Mouse (Mus musculus): ENCODE measurements around the gene Parp8. TPM values are rescaled to one million over a fixed set of nuclear protein-coding genes. Genes with fewer than 3 reads are reported as not detected.

Parp8 gene
- polyA plus RNA-seq, 1 experiment from 2014 or later, result 9.5 TPM

GRCm38 (mm10) chr13:116972036-116972611, 53.2 kb downstream of the Parp8 start:
- H3K4me3 ChIP-seq, result no peak overlapping the region
- no peaks in the 10 kb centered on the region for H3K36me3 ChIP-seq (replicated peaks)
- no peak for DNase-seq (ENCODE audit: extremely low spot score, low spot score)
- no peaks in the 10 kb centered on the region for H3K27me3 ChIP-seq (ENCODE audit: poor library complexity, severe bottlenecking)
- peaks cover 8% of the 10 kb centered on the region; the same call in 1 of the 2 replicates for H3K4me1 ChIP-seq
- 90% methylated on average over 7 of the region's 7 CpGs for WGBS
- no peaks in the 10 kb centered on the region for H3K9me3 ChIP-seq
- H3K27ac ChIP-seq, result no peak overlapping the region

- Histone ChIP-seq H3K4me1 (peaks cover 8% of the 10 kb centered on the region; the same call in 1 of the 2 replicates), H3K27me3 (ENCODE audit: poor library complexity, severe bottlenecking) (no peaks in the 10 kb centered on the region), H3K27ac (no peak overlapping the region), H3K9me3 (no peaks in the 10 kb centered on the region), H3K36me3 (replicated peaks) (no peaks in the 10 kb centered on the region), H3K4me3 (no peak overlapping the region)
- DNase-seq (ENCODE audit: extremely low spot score, low spot score), result no peak
- WGBS, result 70% methylated on average over 11 of the region's 11 CpGs
These were observed 54.5 kb downstream of the Parp8 start for GRCm38 (mm10) chr13:116970706-116971428.

- H3K36me3 ChIP-seq (replicated peaks), result no peaks in the 10 kb centered on the region
- H3K9me3 ChIP-seq, result no peaks in the 10 kb centered on the region
- H3K27me3 ChIP-seq (ENCODE audit: poor library complexity, severe bottlenecking), result no peaks in the 10 kb centered on the region
- no peak overlapping the region for H3K27ac ChIP-seq
- peaks cover 8% of the 10 kb centered on the region; the same call in 1 of the 2 replicates for H3K4me1 ChIP-seq
- WGBS, result 85% methylated on average over 1 of the region's 1 CpGs
- H3K4me3 ChIP-seq, result no peak overlapping the region
- DNase-seq (ENCODE audit: extremely low spot score, low spot score), result no peak
These were observed 55.7 kb downstream of the Parp8 start for GRCm38 (mm10) chr13:116969650-116970049.

- 92% methylated on average over 4 of the region's 4 CpGs for WGBS
- no peak overlapping the region for H3K4me3 ChIP-seq
- H3K27ac ChIP-seq, result no peak overlapping the region
- peaks cover 8% of the 10 kb centered on the region for H3K4me1 ChIP-seq
- no peaks in the 10 kb centered on the region for H3K36me3 ChIP-seq (replicated peaks)
- H3K9me3 ChIP-seq, result no peaks in the 10 kb centered on the region
- no peak for DNase-seq (ENCODE audit: extremely low spot score, low spot score)
- no peaks in the 10 kb centered on the region for H3K27me3 ChIP-seq (ENCODE audit: poor library complexity, severe bottlenecking)
These were observed 56.4 kb downstream of the Parp8 start for GRCm38 (mm10) chr13:116968906-116969305.

GRCm38 (mm10) chr13:116967459-116967858, 57.9 kb downstream of the Parp8 start:
- no peaks in the 10 kb centered on the region for H3K36me3 ChIP-seq (replicated peaks)
- H3K4me1 ChIP-seq, result peaks cover 18% of the 10 kb centered on the region
- no peaks in the 10 kb centered on the region for H3K9me3 ChIP-seq
- WGBS, result 97% methylated on average over 3 of the region's 3 CpGs
- H3K27me3 ChIP-seq (ENCODE audit: poor library complexity, severe bottlenecking), result no peaks in the 10 kb centered on the region
- no peak overlapping the region for H3K27ac ChIP-seq
- DNase-seq (ENCODE audit: extremely low spot score, low spot score), result no peak
- H3K4me3 ChIP-seq, result no peak overlapping the region

GRCm38 (mm10) chr13:116962480-116963462, 62.6 kb downstream of the Parp8 start:
- Histone ChIP-seq H3K27me3 (ENCODE audit: poor library complexity, severe bottlenecking) (no peaks in the 10 kb centered on the region), H3K4me1 (peaks cover 9% of the 10 kb centered on the region), H3K9me3 (no peaks in the 10 kb centered on the region), H3K4me3 (no peak overlapping the region), H3K27ac (no peak overlapping the region), H3K36me3 (replicated peaks) (no peaks in the 10 kb centered on the region)
- WGBS, result 85% methylated on average over 15 of the region's 15 CpGs
- no peak for DNase-seq (ENCODE audit: extremely low spot score, low spot score)

- H3K4me1 ChIP-seq, result peaks cover 9% of the 10 kb centered on the region
- WGBS, result 92% methylated on average over 7 of the region's 7 CpGs
- no peak overlapping the region for H3K4me3 ChIP-seq
- DNase-seq (ENCODE audit: extremely low spot score, low spot score), result no peak
- no peaks in the 10 kb centered on the region for H3K36me3 ChIP-seq (replicated peaks)
- H3K27ac ChIP-seq, result no peak overlapping the region
- H3K27me3 ChIP-seq (ENCODE audit: poor library complexity, severe bottlenecking), result no peaks in the 10 kb centered on the region
- no peaks in the 10 kb centered on the region for H3K9me3 ChIP-seq
These were observed 66.4 kb downstream of the Parp8 start for GRCm38 (mm10) chr13:116958776-116959589.

- Histone ChIP-seq H3K27me3 (ENCODE audit: poor library complexity, severe bottlenecking) (no peaks in the 10 kb centered on the region), H3K9me3 (no peaks in the 10 kb centered on the region), H3K4me3 (no peak overlapping the region), H3K36me3 (replicated peaks) (no peaks in the 10 kb centered on the region), H3K4me1 (no peaks in the 10 kb centered on the region), H3K27ac (no peak overlapping the region)
- no peak for DNase-seq (ENCODE audit: extremely low spot score, low spot score)
- WGBS, result 89% methylated on average over 3 of the region's 3 CpGs
These were observed 67.8 kb downstream of the Parp8 start for GRCm38 (mm10) chr13:116957577-116957976.

- no peak for DNase-seq (ENCODE audit: extremely low spot score, low spot score)
- WGBS, result 93% methylated on average over 3 of the region's 3 CpGs
These were observed 74.0 kb downstream of the Parp8 start for GRCm38 (mm10) chr13:116951336-116951735.

GRCm38 (mm10) chr13:116949527-116949926, 75.8 kb downstream of the Parp8 start:
- Histone ChIP-seq H3K27ac (no peak overlapping the region), H3K36me3 (replicated peaks) (no peaks in the 10 kb centered on the region), H3K9me3 (no peaks in the 10 kb centered on the region), H3K4me1 (no peaks in the 10 kb centered on the region), H3K27me3 (ENCODE audit: poor library complexity, severe bottlenecking) (no peaks in the 10 kb centered on the region), H3K4me3 (no peak overlapping the region)
- WGBS, result 76% methylated on average over 4 of the region's 4 CpGs
- no peak for DNase-seq (ENCODE audit: extremely low spot score, low spot score)

More at GRCm38 (mm10) chr13:116951336-116951735, 74.0 kb downstream of the Parp8 start:
- H3K4me3 ChIP-seq, result no peak overlapping the region
- no peaks in the 10 kb centered on the region for H3K9me3 ChIP-seq
- H3K27me3 ChIP-seq (ENCODE audit: poor library complexity, severe bottlenecking), result no peaks in the 10 kb centered on the region
- no peaks in the 10 kb centered on the region for H3K36me3 ChIP-seq (replicated peaks)
- no peaks in the 10 kb centered on the region for H3K4me1 ChIP-seq
- H3K27ac ChIP-seq, result no peak overlapping the region

GRCm38 (mm10) chr13:116949056-116949455, 76.3 kb downstream of the Parp8 start:
- 95% methylated on average over 6 of the region's 6 CpGs for WGBS
- Histone ChIP-seq H3K9me3 (no peaks in the 10 kb centered on the region), H3K27ac (no peak overlapping the region), H3K4me1 (no peaks in the 10 kb centered on the region), H3K36me3 (replicated peaks) (no peaks in the 10 kb centered on the region), H3K4me3 (no peak overlapping the region), H3K27me3 (ENCODE audit: poor library complexity, severe bottlenecking) (no peaks in the 10 kb centered on the region)
- no peak for DNase-seq (ENCODE audit: extremely low spot score, low spot score)

- H3K9me3 ChIP-seq, result no peaks in the 10 kb centered on the region
- no peaks in the 10 kb centered on the region for H3K36me3 ChIP-seq (replicated peaks)
- no peak overlapping the region for H3K4me3 ChIP-seq
- no peak for DNase-seq (ENCODE audit: extremely low spot score, low spot score)
- H3K27me3 ChIP-seq (ENCODE audit: poor library complexity, severe bottlenecking), result no peaks in the 10 kb centered on the region
- 83% methylated on average over 5 of the region's 5 CpGs for WGBS
- H3K27ac ChIP-seq, result no peak overlapping the region
- H3K4me1 ChIP-seq, result no peaks in the 10 kb centered on the region
These were observed 77.1 kb downstream of the Parp8 start for GRCm38 (mm10) chr13:116948299-116948659.

All from forebrain, embryonic 10.5 days (tissue).